Mouse (Mus musculus): ENCODE measurements around the gene Ovol1. TPM values are rescaled to one million over a fixed set of nuclear protein-coding genes. Genes with fewer than 3 reads are reported as not detected.

Gene Ovol1
- total RNA-seq, 2 experiments from 2014 or later, result not detected

DNA sequence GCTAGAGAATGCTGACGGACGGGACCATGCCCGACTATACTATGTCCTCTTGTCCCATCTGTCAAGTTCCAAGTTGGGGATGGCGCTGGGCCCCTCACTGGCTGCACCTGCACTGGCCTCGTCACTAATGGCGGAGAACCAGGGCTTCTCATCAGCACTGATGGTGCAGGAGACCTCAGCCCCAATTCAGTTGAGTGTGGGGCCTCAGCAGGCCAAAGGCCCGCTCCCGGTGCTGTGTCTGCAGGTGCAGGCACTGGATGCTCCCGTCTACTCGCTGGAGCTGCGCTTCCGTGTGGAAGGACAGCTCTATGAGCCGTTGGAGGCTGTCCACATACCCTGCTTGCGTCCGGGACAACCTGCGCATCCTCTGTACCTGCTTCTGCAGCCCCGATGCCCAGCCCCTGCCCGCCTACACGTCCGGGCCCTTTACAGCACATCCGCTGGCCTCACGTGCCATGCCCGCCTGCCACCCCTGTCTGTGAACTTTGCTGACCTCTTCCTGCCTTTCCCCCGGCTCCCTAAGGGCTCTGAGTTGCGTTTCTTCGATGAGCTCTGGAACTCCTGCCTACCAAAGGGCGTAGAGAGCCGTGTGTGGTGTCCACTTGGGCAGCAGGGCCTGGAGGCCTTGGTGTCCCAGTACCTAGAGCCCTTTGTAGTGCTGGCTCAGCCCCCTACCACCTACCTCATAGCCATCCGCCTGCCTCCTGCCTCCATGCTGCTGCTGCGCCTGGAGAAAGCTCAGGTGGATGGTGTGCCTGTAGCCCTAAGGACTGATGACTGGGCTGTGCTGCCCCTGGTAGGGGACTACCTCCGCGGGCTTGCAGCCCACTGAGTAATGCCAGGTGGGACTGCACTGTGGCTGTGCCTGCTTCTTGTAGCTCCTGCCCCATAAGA, 10.2 kb upstream of the Ovol1 start:
- no peak for DNase-seq (ENCODE audit: low spot score in 2 of 2)
- intact Hi-C loops (cut with DNase I), result no loop called here

DNA sequence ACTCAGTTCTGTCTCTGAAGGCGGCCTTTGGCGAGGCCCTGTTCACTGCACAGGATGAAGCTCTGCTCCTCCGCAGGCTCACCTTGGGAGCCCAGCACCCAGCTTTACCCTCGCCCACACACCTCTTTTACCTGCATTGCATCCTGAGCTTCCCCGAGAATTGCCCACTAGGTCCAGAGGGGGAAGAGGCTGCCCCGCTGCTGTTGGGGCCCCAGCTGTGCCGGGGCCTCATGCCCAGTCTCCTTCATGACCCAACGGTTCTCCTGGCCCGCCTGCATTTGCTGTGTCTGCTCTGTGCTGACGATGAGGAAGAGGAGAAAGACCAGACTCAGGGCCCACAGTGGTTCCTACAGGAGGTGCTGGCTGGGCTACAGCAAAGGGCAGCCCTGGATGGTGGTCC, 9.1 kb upstream of the Ovol1 start:
- intact Hi-C loops (cut with DNase I), result loop anchor here (5.0 kb wide), 1 partner anchor 68 kb away; the partner anchor contains the start of gene Rela
- no peak for DNase-seq (ENCODE audit: low spot score in 2 of 2)

DNA sequence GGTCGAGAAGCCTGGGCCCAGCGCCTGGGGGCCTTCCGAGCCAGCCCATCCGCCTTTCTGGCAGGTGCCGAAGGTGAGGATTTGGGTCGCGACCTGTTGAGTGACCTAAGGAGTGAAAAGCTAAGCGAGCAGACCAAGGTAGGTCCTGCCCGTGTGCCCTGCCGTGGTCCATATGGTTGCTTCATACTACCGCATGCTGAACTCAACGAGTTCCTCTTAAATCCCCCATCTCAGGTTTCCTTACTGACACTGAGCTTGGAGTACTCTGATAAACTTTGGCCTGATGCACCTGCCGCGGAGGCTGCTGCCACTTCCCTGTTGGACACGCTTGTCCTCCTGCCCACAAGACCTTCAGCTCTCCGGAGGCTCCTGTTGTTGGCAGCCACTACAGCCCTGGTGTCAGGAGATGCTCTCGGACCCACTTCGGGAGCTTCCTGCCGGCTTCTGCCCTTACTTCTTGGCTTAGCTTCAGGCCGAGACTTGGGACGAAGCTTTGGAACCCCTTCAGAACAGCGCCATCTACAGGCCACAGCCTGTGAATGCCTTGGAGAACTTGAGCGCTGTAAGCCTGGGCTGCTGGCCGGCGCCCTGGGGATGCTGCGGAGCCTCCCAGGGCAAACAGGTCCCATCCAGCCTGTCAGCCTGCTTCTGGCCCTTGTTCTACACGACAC, 8.2 kb upstream of the Ovol1 start:
- intact Hi-C loops (cut with DNase I), result loop anchor here (5.0 kb wide), 1 partner anchor 69 kb away; the partner anchor contains the start of gene Rela
- DNase-seq (ENCODE audit: low spot score in 2 of 2), result peak; percentile 71 to 78

DNA sequence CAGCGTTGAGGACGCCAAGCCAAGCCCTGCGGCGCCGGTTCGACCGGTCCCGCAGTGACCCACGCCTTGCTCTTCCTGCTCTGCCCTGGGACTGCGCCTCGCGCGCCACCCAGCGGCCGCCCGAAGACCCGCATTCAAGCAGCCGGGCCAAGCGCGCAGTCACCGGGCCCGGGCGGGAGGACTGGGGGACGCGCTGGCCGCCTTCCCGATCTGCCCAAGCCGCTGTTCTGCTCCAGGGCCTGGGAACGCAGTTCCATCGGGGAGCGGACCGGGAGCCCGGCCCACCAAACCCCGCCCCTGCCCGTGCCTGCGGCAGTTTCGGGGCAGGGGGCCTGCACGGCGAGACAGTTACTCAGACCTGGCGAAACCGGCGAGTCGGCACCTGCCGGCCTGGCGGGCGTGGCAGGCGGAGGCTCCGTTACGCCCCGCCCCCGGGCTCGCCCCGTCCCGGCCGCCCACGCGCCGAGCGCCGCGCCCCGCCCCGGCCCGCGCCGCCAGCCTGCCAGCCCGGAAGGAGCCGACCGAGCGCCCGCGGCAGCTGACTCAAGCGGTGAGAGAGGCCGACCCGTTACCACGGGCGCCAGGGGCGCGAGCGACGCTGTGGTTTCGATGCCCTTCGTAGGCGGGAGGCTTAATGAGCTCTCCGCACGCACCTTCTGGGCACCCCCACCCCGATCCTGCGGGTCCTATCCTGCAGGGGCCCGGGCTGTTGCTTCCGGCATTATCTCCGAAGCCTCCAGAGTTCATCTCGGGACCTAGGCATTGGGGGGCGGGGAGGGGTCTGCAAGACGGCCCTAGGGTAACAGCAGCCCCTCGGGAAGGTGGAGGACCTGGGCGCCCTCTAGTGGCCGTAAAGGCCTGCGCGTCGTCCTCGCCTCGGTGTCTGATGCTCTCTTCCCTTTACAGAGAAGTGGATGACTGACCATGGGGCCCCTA, 7.4 kb upstream of the Ovol1 start, which contains the start of gene Ap5b1:
TSS of gene Ap5b1 (plus strand) at position 492 of the 936 bp plus-strand sequence.
- intact Hi-C loops (cut with DNase I), result loop anchor here (1.0 to 5.0 kb wide), 2 partner anchors 39 to 69 kb away; partner anchors contain the start of gene Rela
- DNase-seq (ENCODE audit: low spot score in 2 of 2), result peak; percentile 86 to 87

DNA sequence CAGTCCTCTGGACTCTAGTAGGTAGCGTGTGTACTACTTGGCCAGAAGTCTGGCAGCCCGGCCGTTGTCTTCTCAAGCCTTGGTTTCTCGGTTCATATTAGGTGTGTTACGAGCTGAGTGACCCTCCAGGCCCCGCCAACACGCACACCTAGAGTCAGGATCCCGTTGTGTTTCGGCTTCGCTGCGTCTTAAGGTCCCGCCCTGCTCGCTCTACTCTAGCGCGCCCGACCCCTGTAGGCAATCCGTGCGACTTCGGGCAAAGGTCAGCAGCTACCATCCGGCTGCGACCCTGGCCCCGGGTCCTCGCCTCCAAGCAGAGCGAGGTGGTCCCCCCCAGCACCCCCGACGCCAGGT, 6.7 kb upstream of the Ovol1 start:
- no peak for DNase-seq (ENCODE audit: low spot score in 2 of 2)
- intact Hi-C loops (cut with DNase I), result loop anchor here (1.0 to 5.0 kb wide), 2 partner anchors 38 to 70 kb away; partner anchors contain the start of gene Rela

DNA sequence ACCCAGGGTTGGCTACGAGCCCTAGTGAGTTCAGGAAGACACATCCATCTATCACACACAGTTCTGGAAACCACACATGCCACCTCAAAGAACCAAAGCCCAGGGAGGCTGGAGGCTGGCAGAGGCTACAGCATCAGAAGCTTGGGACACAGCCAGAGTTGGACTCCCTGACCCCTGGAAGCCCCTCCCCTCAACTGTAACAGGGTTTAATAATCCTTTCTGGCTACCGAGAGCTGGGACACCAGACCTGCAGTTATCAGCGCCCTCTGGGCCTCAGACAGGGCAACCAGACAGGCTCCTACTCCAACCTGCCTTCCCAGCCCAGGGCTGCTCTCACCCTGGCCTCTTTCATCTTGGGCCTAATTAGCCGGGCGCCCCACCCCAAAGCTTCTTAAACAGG, 5.9 kb upstream of the Ovol1 start:
- intact Hi-C loops (cut with DNase I), result loop anchor here (5.0 kb wide), 1 partner anchor 71 kb away; the partner anchor contains the start of gene Rela
- no peak for DNase-seq (ENCODE audit: low spot score in 2 of 2)

DNA sequence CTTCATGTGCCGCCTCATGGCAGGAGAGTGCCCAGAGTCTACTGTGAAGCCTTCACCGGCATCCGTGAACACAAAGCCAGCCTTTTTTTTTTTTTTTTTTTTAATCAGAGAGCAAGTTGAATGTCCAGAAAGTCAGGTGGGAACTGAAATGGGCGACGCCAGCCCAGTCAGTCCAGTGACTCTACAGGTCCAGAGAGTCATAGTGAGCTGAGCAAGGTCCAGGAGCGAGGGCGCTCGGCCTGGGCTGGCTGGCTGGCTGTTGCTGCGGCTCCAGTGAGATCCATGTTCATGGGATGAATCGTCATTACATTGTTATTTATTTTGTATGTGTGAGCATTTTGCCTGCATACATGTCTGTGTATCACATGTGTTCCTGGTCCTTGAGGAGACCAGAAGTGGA, 2.3 kb upstream of the Ovol1 start:
- DNase-seq (ENCODE audit: low spot score in 2 of 2), result no peak
- intact Hi-C loops (cut with DNase I), result no loop called here

DNA sequence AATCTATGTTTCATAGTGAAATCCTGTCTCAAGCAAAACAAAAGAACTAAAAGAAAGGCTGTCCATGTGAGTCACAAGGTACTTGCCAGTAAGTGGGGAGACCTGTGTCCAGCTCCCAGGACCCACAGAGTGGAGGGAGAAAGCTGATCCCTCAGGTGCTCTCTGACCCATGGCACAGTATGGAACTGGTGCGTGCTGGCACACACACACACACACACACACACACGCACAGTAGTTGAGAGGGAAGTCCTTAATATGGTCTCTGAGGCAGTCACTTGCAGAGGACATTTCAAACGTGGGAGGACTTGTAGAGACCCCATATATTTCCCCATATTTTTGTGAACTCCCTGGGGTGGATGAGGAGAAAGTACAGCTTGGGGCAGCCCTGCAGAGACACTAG, 1.4 kb upstream of the Ovol1 start:
- DNase-seq (ENCODE audit: low spot score in 2 of 2), result no peak
- intact Hi-C loops (cut with DNase I), result no loop called here

DNA sequence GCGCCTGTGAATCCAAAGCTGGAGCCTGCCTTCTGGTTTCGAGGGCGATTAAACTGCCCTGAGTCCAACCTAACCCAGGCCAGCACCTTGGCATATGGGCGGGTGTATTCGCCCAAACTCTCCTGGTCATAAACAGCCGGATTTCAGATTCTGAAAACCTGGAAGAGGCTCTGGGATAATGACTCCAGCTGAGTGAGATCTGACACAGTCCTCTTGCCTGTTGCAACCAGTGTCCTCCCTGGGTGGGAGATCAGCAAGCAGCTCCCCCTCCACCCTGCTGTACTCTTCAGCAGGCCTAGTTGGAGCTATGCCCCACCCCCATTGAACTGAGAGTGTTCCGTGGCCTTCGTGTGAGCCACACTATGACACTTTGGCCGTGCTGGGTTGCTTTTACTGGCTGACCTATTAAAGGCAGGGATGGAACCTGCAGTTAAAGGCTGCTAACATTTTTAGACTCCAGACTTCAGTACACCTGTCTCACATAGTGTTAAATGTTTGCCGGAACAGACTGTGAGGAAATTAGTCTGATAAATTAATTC, 875 bp upstream of the Ovol1 start:
- intact Hi-C loops (cut with DNase I), result no loop called here
- DNase-seq (ENCODE audit: low spot score in 2 of 2), result no peak

DNA sequence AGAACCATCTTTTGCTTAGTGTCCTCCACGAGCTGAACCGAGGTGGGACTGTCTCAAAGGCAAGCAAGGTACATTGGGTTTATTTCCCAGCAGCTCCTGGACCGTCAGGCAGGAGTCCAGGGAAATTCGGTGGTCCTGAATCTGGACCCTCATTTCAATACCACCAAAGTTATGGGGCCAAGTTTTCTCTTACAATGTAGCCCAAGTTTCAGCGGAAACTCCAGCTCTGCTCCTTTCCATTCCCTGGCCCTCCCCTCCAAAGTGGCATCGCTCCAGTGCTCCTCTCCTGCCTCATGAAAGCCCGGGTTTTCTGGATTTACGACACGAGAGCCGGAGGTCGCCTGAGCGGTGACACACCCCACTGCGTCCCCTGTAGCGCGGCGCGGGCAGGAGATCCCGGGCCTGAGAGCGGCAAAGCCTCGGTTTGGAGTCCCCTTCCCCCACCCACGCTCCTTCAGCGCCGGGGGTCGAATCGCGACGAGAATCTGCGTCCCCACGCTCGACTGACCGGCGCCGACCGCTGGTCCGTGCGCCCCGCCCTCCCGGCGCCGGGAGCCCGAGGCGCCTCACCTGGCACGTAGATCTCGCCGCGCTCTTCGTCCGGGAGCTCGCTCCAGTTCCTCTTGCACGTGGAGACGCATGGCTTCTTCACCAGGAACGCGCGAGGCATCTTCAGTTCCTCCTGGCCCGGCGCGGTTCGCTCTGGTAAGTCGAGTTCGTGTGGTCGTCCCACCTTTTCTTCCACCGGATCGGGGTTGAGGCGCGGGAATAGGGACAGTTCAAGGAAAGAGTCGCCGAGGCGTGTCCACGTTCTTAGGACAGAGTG, 602 bp downstream of the Ovol1 start:
- intact Hi-C loops (cut with DNase I), result no loop called here
- DNase-seq (ENCODE audit: low spot score in 2 of 2), result no peak

DNA sequence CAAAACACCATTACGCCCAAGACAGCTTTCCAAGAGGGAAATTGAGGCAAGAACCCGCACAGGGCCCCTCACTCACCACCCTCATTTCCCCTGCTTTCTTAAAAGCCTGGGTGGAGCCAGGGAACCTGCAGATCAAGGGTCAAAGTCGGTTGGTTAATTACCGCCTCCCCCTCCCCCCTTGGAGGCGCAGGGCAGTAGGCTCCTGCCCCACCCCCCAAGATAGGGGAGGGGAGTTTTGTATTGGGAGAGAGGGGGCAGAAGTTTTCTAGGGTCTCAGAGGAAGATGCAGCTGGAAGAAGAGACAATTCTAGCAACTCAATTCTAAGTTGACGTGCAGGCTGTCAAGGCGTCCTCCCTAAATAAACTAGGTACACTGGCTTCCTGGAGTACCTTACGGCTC, 1.2 kb downstream of the Ovol1 start:
- no peak for DNase-seq (ENCODE audit: low spot score in 2 of 2)
- intact Hi-C loops (cut with DNase I), result no loop called here

DNA sequence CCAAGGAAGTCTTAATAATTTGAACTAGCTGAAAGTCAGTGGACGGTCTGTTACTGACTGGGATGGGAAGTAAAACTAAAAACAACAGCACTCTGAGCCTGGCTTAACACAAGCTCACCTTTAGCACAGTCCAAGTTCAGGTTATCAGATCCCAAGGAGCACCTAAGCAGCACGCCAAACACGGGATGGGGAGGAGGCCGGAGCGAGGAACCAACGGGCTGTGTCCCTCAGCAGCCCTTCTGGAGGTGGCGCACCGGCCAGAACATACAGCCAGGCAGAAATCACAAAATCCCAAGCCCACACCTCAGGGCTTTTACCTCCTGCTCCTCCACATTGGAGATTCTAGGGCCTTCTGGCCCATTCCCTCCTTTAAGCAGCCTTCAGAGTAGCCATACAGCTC, 1.7 kb downstream of the Ovol1 start:
- DNase-seq (ENCODE audit: low spot score in 2 of 2), result no peak
- intact Hi-C loops (cut with DNase I), result no loop called here

DNA sequence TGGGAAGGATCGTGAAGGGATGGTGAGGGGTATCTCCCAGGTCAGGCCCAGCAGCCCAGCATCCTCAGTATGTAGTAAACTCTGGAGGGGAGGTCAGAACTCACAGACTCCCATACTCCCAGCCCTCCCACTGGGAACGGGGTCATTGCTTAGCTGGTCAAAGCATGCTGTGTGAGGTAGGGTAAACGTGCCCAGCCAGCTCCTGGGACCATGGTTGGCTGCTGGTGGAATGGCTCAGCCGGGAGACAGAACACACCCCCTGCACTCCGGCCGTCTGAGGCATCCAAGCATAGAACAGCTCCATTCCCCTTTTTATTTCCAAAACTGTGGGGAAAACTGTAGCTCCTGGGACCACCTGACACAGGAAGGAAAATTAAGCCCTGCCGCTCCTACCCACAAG, 2.3 kb downstream of the Ovol1 start:
- intact Hi-C loops (cut with DNase I), result no loop called here
- no peak for DNase-seq (ENCODE audit: low spot score in 2 of 2)

DNA sequence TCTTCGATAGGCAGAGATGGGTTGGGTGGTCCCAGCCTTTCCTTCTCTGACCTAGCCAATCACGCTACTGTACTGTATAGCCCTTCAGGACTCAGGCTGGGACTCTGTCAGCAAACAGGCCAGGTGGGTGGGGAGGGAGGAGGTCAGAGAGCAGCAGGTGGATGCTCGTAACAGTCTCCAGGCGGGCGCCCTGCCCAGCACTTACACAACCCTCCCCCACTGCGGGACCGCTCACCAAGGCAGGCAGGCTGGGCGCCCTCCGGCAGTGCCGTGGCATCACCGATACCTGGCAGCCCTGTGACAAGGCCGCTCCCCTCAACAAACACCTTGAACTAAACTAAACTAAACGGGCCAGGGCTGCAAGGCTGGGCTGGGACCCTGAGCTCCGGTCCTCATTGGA, 6.2 kb downstream of the Ovol1 start:
- intact Hi-C loops (cut with DNase I), result no loop called here
- no peak for DNase-seq (ENCODE audit: low spot score in 2 of 2)

DNA sequence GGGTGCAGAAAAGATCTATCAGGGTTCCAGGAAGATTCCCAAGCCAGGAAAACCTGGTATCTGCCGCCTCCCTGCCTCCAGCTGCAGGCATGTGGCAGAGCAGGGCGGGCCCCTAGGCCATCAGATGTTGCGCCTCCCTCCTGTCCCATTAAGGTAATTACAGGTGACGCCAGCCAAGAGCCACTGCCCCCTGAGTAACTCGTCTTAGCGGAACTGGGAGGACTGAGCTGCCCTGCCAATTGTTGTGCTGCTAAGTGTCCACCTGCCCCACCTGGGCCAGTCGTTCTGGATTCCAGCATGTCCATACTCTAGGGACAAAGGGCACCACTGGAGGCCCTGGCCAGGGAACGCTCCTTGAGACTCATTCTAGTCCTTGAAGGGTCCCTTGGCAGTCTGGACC, 6.6 kb downstream of the Ovol1 start:
- intact Hi-C loops (cut with DNase I), result no loop called here
- no peak for DNase-seq (ENCODE audit: low spot score in 2 of 2)

DNA sequence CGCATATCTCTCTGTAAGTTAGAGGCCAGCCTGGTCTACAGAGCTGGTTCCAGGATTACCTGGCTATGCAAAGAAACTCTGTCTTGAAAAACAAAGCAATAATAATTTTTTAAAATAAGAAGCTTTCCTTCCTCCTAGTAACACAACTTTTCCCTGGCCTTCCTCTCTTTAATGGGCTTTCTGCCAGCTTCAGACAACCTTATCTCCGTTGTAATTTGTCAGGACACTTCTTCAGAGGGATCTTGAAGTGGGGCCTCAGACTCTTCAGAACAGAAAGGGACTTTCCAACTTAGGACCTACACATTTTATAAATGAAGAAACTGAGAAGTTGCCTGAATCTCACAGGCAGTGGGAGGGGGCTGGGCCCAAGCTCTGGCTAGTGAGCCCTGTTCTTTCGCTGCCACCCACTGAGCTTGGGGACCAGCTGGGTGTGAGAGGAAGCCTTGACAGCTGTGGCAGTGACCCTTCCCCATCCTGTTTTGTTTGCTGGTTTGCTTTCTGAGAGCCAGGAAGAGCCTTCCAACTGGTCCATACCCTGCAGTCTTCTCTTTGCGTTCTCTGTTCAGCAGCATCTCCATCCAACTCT, 12.9 kb downstream of the Ovol1 start:
- intact Hi-C loops (cut with DNase I), result no loop called here
- no peak for DNase-seq (ENCODE audit: low spot score in 2 of 2)

DNA sequence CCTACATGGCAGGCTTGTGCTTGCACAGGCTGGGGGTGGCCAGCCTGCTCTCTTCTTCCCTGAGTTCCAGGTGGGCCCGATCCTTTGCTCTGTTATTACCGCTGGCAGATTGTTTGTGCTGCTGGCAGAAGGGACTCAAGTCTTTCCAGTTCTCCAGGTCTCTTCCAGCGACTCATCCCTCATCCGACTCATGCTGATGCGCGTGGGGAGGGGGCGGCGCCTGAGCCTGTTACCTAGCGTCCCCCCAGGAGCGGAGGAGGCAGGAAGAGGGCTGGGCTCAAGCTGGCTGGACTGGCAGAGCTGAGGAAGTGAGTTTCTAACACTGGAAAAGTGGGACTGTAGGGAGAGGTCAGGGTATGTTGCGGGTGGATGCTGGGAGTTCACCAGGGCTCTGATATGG, 16.4 kb downstream of the Ovol1 start:
- no peak for DNase-seq (ENCODE audit: low spot score in 2 of 2)
- intact Hi-C loops (cut with DNase I), result no loop called here

DNA sequence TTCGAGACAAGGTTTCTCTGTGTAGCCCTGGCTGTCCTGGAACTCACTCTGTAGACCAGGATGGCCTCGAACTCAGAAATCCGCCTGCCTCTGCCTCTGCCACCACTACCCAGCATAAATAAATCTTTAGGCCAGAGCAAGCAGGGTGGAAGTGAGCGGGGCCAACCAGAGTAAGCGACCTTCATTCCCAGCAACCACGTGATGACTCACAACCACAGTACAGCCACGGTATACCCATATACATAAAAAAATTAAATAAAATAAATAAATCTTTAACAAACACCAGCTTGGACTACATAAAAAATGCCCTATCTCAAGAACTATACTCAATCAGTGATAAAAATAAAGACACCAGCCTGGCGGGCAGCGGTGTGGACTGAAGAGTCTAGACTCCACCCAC, 17.1 kb downstream of the Ovol1 start:
- DNase-seq (ENCODE audit: low spot score in 2 of 2), result no peak
- intact Hi-C loops (cut with DNase I), result no loop called here
